Mouse (Mus musculus) embryonic facial prominence, embryonic 12.5 days (tissue): Measurements from ENCODE around the gene Clybl. TPM values are rescaled to one million over a fixed set of nuclear protein-coding genes. Genes with fewer than 3 reads are reported as not detected.

ENCODE experiments used
- ATAC-seq: fragments of 200-750 bp; cut with Nextera tagmentation; 2 replicates; pipeline ENCODE4 v1.8.0; 2017; ENCODE audit not compliant: insufficient number of reproducible peaks, insufficient read depth, low FRiP score, low TSS enrichment
- H3K27ac ChIP-seq: fragments of 300-500 bp; sonication (generic); 2 replicates; pipeline ENCODE4 v1.5.1; 2016; ENCODE audit warnings: mild to moderate bottlenecking
- H3K27me3 ChIP-seq: fragments of 300-500 bp; sonication (generic); 2 replicates; pipeline ENCODE4 v1.6.1; 2016; ENCODE audit warnings: mild to moderate bottlenecking, moderate library complexity
- H3K36me3 ChIP-seq: fragments of 300-500 bp; sonication (generic); 2 replicates; pipeline ENCODE4 v1.6.1; 2016; ENCODE audit warnings: mild to moderate bottlenecking
- H3K4me1 ChIP-seq: fragments of 300-500 bp; sonication (generic); 2 replicates; pipeline ENCODE4 v1.6.1; 2016
- H3K4me2 ChIP-seq: fragments of 300-500 bp; sonication (generic); replicated peaks from 2 replicates; pipeline ENCODE4 v1.6.1; 2016; ENCODE audit warnings: mild to moderate bottlenecking, moderate library complexity
- H3K4me3 ChIP-seq: fragments of 300-500 bp; sonication (generic); 2 replicates; pipeline ENCODE4 v1.5.1; 2016; ENCODE audit warnings: mild to moderate bottlenecking
- H3K9ac ChIP-seq: fragments of 300-500 bp; sonication (generic); 2 replicates; pipeline ENCODE4 v1.6.1; 2016; ENCODE audit warnings: mild to moderate bottlenecking, moderate library complexity
- H3K9me3 ChIP-seq: fragments of 300-500 bp; sonication (generic); 2 replicates; pipeline ENCODE4 v1.6.1; 2016; ENCODE audit warnings: mild to moderate bottlenecking, moderate library complexity
- WGBS: fragments of 180-500 bp; shearing (Covaris S2); methylation state at CpG from one replicate; pipeline ENCODE4 v1.1.7; 2016; 5-methylcytosine and 5-hydroxymethylcytosine counted together
- polyA plus RNA-seq: library from polyadenylated mRNA; unstranded; fragments of >200 nt; fragmentation: Nextera tagmentation; extraction: Ambion mirVana; gene quantifications from 2 replicates; pipeline ENCODE4 v1.2.1, GENCODE M21; 2016

Gene Clybl
- polyA plus RNA-seq, 1 experiment from 2014 or later = 23.1 TPM

GRCm38 (mm10) chr14:122348069-122348468, 166.6 kb downstream of the Clybl start:
- Histone ChIP-seq H3K4me2 (no peak overlapping the region), H3K27ac (no peak overlapping the region), H3K9me3 (no peaks in the 10 kb centered on the region), H3K36me3 (no peaks in the 10 kb centered on the region), H3K27me3 (no peaks in the 10 kb centered on the region), H3K4me1 (0 out of 2 replicates have a peak, but pooled peaks cover 3% of the 10 kb centered on the region), H3K9ac (no peak overlapping the region), H3K4me3 (no peak overlapping the region)
- WGBS = 88% methylated on average over 7 of the region's 7 CpGs
- no peak for ATAC-seq

DNA sequence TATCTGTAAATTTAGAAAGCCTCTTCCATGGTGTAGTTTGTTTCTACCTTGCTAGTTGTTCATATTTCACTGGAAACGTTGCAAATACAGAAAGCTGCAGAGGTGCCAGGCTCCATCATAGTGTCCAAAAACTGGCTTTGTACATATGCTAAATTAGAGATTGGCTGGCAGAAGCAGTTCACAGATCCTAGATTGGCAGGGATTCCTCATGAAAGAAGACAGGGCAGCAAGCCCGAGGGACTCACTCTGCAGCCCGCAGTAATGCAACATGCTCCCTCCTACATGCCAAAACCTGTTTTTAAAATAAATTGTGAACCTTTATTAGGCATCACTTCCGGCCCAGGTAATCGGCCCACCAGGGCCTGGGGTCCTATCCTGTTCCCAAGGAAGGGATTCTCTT, 167.8 kb downstream of the Clybl start:
- H3K27me3 ChIP-seq = no peaks in the 10 kb centered on the region
- 0 out of 2 replicates have a peak, but pooled peaks cover under 1% of the 10 kb centered on the region for H3K4me1 ChIP-seq
- H3K9ac ChIP-seq = no peak overlapping the region
- H3K36me3 ChIP-seq = no peaks in the 10 kb centered on the region
- no peak for ATAC-seq
- 86% methylated on average over 5 of the region's 5 CpGs for WGBS
- no peak overlapping the region for H3K4me3 ChIP-seq
- no peaks in the 10 kb centered on the region for H3K9me3 ChIP-seq
- H3K27ac ChIP-seq = no peak overlapping the region
- no peak overlapping the region for H3K4me2 ChIP-seq

GRCm38 (mm10) chr14:122349761-122350160, 168.3 kb downstream of the Clybl start:
- no peaks in the 10 kb centered on the region for H3K9me3 ChIP-seq
- no peak overlapping the region for H3K27ac ChIP-seq
- H3K36me3 ChIP-seq = no peaks in the 10 kb centered on the region
- 92% methylated on average over 4 of the region's 4 CpGs for WGBS
- H3K9ac ChIP-seq = no peak overlapping the region
- no peak overlapping the region for H3K4me2 ChIP-seq
- H3K27me3 ChIP-seq = no peaks in the 10 kb centered on the region
- no peak overlapping the region for H3K4me3 ChIP-seq
- H3K4me1 ChIP-seq = no peaks in the 10 kb centered on the region
- ATAC-seq = no peak

DNA sequence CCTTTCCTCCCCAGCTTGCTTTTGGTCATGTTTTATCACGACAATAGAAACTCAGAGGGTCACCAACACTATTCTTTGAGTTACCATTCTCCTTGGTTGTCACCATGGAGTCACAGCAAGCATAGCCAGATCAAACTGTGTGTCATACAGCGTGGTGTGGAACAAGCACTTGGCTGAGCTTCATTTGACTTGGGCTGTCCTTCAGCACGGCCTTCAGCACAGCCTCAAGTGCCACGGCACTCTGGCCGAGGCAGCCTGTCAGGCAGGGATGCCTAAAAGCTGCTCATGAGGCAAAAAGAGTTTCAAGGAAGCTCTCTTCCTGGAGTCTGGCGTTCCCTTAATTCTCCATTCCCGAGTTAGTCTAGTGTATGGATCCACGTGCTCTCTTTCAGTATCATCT, 169.3 kb downstream of the Clybl start:
- Histone ChIP-seq H3K36me3 (no peaks in the 10 kb centered on the region), H3K9ac (no peak overlapping the region), H3K27me3 (no peaks in the 10 kb centered on the region), H3K27ac (no peak overlapping the region), H3K4me3 (no peak overlapping the region), H3K4me2 (no peak overlapping the region), H3K9me3 (no peaks in the 10 kb centered on the region), H3K4me1 (no peaks in the 10 kb centered on the region)
- 88% methylated on average over 8 of the region's 8 CpGs for WGBS
- ATAC-seq = no peak

DNA sequence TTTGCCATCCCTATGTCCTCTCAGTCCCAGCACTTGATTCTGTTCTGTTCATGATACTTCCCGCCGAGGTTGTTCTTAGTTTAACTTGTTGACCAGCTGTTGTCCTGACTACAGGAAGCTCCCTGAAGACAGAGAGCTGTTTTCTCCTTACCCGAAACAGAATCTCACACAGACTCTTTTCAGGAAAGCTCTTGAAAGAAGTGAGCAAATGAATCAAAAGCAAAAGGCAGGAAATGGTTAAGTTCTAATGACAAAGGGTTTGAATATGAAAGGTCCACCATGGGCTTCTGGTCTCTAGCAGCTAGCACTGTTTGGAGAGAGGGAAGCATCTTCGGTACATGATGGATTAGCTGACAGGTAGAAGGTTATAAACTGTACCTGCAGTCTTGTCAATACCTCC, 175.8 kb downstream of the Clybl start:
- Histone ChIP-seq H3K9ac (no peak overlapping the region), H3K9me3 (no peaks in the 10 kb centered on the region), H3K4me3 (no peak overlapping the region), H3K36me3 (no peaks in the 10 kb centered on the region), H3K27ac (no peak overlapping the region), H3K27me3 (no peaks in the 10 kb centered on the region), H3K4me1 (no peaks in the 10 kb centered on the region), H3K4me2 (no peak overlapping the region)
- no peak for ATAC-seq
- WGBS = 79% methylated on average over 4 of the region's 4 CpGs

GRCm38 (mm10) chr14:122358592-122358991, 177.1 kb downstream of the Clybl start:
- ATAC-seq = no peak
- H3K9me3 ChIP-seq = no peaks in the 10 kb centered on the region
- H3K9ac ChIP-seq = no peak overlapping the region
- H3K4me2 ChIP-seq = no peak overlapping the region
- WGBS = 86% methylated on average over 3 of the region's 3 CpGs
- H3K27me3 ChIP-seq = no peaks in the 10 kb centered on the region
- H3K4me3 ChIP-seq = no peak overlapping the region
- no peaks in the 10 kb centered on the region for H3K4me1 ChIP-seq
- no peaks in the 10 kb centered on the region for H3K36me3 ChIP-seq
- no peak overlapping the region for H3K27ac ChIP-seq

DNA sequence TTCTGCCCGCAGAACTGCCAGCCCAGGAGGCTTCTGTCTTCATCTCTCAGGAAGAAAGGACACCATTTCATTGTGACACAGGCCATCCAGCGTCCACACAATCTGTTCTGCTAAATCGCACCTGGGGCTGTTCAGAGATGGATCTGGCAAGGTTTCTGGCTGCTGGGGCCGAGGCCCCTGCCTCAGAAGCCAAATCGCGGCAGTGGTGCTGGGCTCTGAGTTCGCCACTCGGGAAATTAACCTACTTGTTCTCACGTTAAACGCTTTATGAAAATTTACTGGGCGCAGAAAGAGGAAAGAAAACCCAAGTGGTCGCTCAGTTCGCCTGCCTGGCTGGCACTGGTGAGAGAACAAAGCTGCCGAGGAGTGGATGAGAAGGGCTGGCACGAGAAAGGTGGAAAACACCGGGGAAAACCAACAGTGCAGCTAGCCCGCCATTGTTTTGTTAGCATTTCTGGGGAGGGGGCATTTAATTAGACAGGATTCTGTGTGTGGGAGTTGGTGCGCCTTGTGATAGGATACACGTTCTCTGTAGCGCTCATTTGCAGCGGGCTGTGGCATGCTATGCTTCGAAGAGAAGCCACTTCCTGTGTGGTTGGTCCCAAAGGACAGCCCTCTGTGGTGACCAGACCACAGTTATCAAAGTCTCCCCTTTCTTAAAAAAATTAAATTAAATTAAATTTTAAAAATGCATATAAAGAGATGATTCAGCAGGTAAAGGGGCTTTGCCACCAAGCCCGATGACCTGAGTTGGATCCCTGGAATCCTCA, 177.8 kb downstream of the Clybl start:
- Histone ChIP-seq H3K4me1 (no peaks in the 10 kb centered on the region), H3K27me3 (no peaks in the 10 kb centered on the region), H3K4me3 (no peak overlapping the region), H3K9me3 (no peaks in the 10 kb centered on the region), H3K9ac (no peak overlapping the region), H3K4me2 (no peak overlapping the region), H3K36me3 (no peaks in the 10 kb centered on the region), H3K27ac (no peak overlapping the region)
- no peak for ATAC-seq
- WGBS = 82% methylated on average over 23 of the region's 23 CpGs

GRCm38 (mm10) chr14:122361807-122362206, 180.3 kb downstream of the Clybl start:
- ATAC-seq = no peak
- Histone ChIP-seq H3K9ac (no peak overlapping the region), H3K27ac (no peak overlapping the region), H3K27me3 (no peaks in the 10 kb centered on the region), H3K9me3 (no peaks in the 10 kb centered on the region), H3K4me3 (no peak overlapping the region), H3K4me2 (no peak overlapping the region), H3K4me1 (no peaks in the 10 kb centered on the region), H3K36me3 (no peaks in the 10 kb centered on the region)
- WGBS = 76% methylated on average over 9 of the region's 9 CpGs

GRCm38 (mm10) chr14:122363156-122363555, 181.7 kb downstream of the Clybl start:
- Histone ChIP-seq H3K4me2 (no peak overlapping the region), H3K4me3 (no peak overlapping the region), H3K4me1 (no peaks in the 10 kb centered on the region), H3K27ac (no peak overlapping the region), H3K9ac (no peak overlapping the region), H3K36me3 (no peaks in the 10 kb centered on the region), H3K9me3 (no peaks in the 10 kb centered on the region), H3K27me3 (0 out of 2 replicates have a peak, but pooled peaks cover 3% of the 10 kb centered on the region)
- no peak for ATAC-seq
- WGBS = 29% methylated on average over 6 of the region's 6 CpGs

DNA sequence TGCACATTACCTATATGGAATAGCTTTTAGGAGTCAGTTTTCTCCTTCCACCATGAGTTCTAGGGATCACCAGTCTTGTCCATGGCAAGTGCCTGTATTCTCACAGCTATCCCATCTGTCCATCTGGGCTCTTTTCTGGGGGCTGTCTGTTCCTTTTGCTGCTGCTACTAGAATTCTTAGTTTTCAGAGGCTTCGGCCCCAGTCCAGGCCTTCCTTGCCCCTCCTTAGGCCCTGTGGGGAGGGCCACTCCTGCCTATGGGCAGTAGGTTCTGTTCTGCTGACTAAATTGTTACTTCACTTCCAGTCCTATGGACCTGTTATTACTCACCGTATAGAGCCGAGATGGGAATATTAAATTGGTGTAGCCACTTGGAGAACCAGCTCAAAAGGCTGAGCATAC, 182.5 kb downstream of the Clybl start:
- H3K36me3 ChIP-seq = no peaks in the 10 kb centered on the region
- no peak overlapping the region for H3K27ac ChIP-seq
- no peak overlapping the region for H3K4me2 ChIP-seq
- H3K4me3 ChIP-seq = no peak overlapping the region
- no peak for ATAC-seq
- H3K27me3 ChIP-seq = 0 out of 2 replicates have a peak, but pooled peaks cover 3% of the 10 kb centered on the region
- H3K9ac ChIP-seq = no peak overlapping the region
- no peaks in the 10 kb centered on the region for H3K9me3 ChIP-seq
- no peaks in the 10 kb centered on the region for H3K4me1 ChIP-seq
- 97% methylated on average over 3 of the region's 3 CpGs for WGBS

DNA sequence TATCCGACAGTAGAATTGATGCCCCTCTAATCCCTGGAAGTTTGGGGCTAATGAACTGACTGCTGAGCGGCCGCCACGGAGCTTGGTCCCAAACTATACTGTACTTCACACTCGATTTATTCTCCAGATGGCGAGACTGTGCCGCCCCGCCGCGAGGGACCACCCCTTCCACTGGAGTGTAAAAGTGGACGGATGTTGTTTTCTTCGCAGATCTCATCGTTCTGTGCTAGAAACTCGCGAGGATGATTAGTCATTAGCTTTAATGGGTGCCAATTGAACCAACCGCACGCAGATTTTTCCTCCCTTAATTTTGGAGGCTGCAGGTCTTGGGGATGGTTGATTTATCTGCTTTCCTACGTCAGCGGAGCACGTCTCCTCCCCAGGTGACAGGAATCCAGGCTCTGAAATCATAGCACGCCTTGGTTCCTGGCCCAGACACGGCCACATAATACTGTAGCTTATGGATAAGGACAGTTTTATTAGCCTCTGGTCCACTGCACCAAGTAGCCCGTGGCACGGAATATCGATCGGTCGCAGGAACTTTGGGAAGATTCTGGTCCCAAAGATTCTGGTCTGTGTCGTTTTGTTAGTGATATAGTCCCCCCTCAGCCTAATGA, 185.9 kb downstream of the Clybl start:
- no peaks in the 10 kb centered on the region for H3K36me3 ChIP-seq
- no peak for ATAC-seq
- H3K4me3 ChIP-seq = no peak overlapping the region
- H3K27ac ChIP-seq = no peak overlapping the region
- no peak overlapping the region for H3K4me2 ChIP-seq
- no peaks in the 10 kb centered on the region for H3K9me3 ChIP-seq
- H3K27me3 ChIP-seq = 0 out of 2 replicates have a peak, but pooled peaks cover 5% of the 10 kb centered on the region
- no peak overlapping the region for H3K9ac ChIP-seq
- 86% methylated on average over 28 of the region's 28 CpGs for WGBS
- H3K4me1 ChIP-seq = no peaks in the 10 kb centered on the region

DNA sequence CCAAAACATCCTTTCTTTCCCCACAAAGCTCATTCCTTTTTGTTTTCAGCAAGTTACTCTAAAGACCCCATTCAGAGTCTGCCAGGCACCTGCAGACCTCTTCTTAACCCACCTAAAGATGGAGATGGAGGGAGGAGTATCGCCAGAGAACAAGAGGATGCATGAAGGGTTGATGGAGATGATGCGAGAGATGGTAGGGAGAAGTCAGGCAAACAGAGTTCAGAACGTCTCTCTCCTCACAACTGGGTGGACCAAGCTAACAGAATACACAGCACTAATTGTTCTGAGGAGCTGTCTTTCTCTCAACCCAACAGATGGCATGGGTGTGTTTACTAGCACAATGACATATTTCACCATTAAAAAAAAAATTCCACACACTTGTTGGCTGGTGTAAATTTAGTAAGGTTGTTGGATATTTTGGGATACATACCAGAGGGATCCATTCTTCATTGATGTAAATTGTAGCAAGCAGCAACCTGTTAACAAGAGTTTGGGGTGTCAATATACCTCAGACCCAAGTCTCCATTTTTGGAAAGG, 186.4 kb downstream of the Clybl start:
- Histone ChIP-seq H3K9ac (no peak overlapping the region), H3K27me3 (0 out of 2 replicates have a peak, but pooled peaks cover 5% of the 10 kb centered on the region), H3K36me3 (no peaks in the 10 kb centered on the region), H3K4me2 (no peak overlapping the region), H3K27ac (no peak overlapping the region), H3K4me3 (no peak overlapping the region), H3K4me1 (no peaks in the 10 kb centered on the region), H3K9me3 (no peaks in the 10 kb centered on the region)
- WGBS = 80% methylated on average over 3 of the region's 3 CpGs
- ATAC-seq = no peak
